Mouse (Mus musculus): ENCODE measurements around the gene Kirrel3. TPM values are rescaled to one million over a fixed set of nuclear protein-coding genes. Genes with fewer than 3 reads are reported as not detected.

Kirrel3 gene
- total RNA-seq, 2 experiments from 2014 or later = 1.0 to 2.2 TPM

- DNase-seq = no peak
These were observed 21.5 kb downstream of the Kirrel3 start for GRCm38 (mm10) chr9:34507164-34507563.

- no peak for DNase-seq
These were observed 33.2 kb downstream of the Kirrel3 start for GRCm38 (mm10) chr9:34518861-34519260.

GRCm38 (mm10) chr9:34520234-34520950 is 34.7 kb downstream of the Kirrel3 start:
- DNase-seq = no peak

- DNase-seq = no peak
These were observed 40.0 kb downstream of the Kirrel3 start for GRCm38 (mm10) chr9:34525695-34526094.

- DNase-seq = no peak
These were observed 53.1 kb downstream of the Kirrel3 start for GRCm38 (mm10) chr9:34538591-34539335.

- no peak for DNase-seq
These were observed 56.2 kb downstream of the Kirrel3 start for GRCm38 (mm10) chr9:34541908-34542307.

- no peak for DNase-seq
These were observed 70.0 kb downstream of the Kirrel3 start for GRCm38 (mm10) chr9:34555699-34556098.

- no peak for DNase-seq
These were observed 72.2 kb downstream of the Kirrel3 start for GRCm38 (mm10) chr9:34557846-34558245.

GRCm38 (mm10) chr9:34558291-34558899 is 72.7 kb downstream of the Kirrel3 start:
- no peak for DNase-seq

- DNase-seq = no peak
These were observed 73.4 kb downstream of the Kirrel3 start for GRCm38 (mm10) chr9:34559102-34559501.

- DNase-seq = no peak
These were observed 75.6 kb downstream of the Kirrel3 start for GRCm38 (mm10) chr9:34561281-34561680.

- no peak for DNase-seq
These were observed 76.8 kb downstream of the Kirrel3 start for GRCm38 (mm10) chr9:34562437-34563000.

GRCm38 (mm10) chr9:34573906-34574305 is 88.2 kb downstream of the Kirrel3 start:
- no peak for DNase-seq

GRCm38 (mm10) chr9:34574611-34575010 is 88.9 kb downstream of the Kirrel3 start:
- no peak for DNase-seq

- no peak for DNase-seq
These were observed 93.5 kb downstream of the Kirrel3 start for GRCm38 (mm10) chr9:34579174-34579573.

GRCm38 (mm10) chr9:34580059-34580458 is 94.4 kb downstream of the Kirrel3 start:
- DNase-seq = no peak

GRCm38 (mm10) chr9:34582496-34582895 is 96.8 kb downstream of the Kirrel3 start:
- DNase-seq = no peak

GRCm38 (mm10) chr9:34585487-34585886 is 99.8 kb downstream of the Kirrel3 start:
- DNase-seq = peak; percentile 4

GRCm38 (mm10) chr9:34586080-34586479 is 100.4 kb downstream of the Kirrel3 start:
- DNase-seq = peak; percentile 17

- no peak for DNase-seq
These were observed 104.1 kb downstream of the Kirrel3 start for GRCm38 (mm10) chr9:34589799-34590198.

- no peak for DNase-seq
These were observed 106.4 kb downstream of the Kirrel3 start for GRCm38 (mm10) chr9:34592073-34592610.

GRCm38 (mm10) chr9:34593889-34594288 is 108.2 kb downstream of the Kirrel3 start:
- no peak for DNase-seq

- DNase-seq = no peak
These were observed 114.6 kb downstream of the Kirrel3 start for GRCm38 (mm10) chr9:34600326-34600725.
